Mouse (Mus musculus): ENCODE measurements at regions not wholly inside any gene's neighbourhood (a gene's known extent, or its start where the extent isn't known, plus 50 kb on each side); places are given as distances from the start of the nearest gene placed in this dataset.

- WGBS, result 90% methylated on average over 2 of the region's 2 CpGs
- Histone ChIP-seq H3K9me3 (ENCODE audit: control insufficient read depth, low read length) (no peaks in the 10 kb centered on the region), H3K4me3 (ENCODE audit: low read depth, low read length) (no peak overlapping the region), H3K27me3 (ENCODE audit: control insufficient read depth, insufficient read depth, low read length) (no peaks in the 10 kb centered on the region), H3K9ac (replicated peaks; ENCODE audit: low read depth, low read length) (no peak overlapping the region), H3K4me2 (ENCODE audit: low read depth, low read length) (no peak overlapping the region), H3K27ac (ENCODE audit: low read depth, low read length) (no peak overlapping the region), H3K36me3 (ENCODE audit: control insufficient read depth, insufficient read depth, low read length) (no peaks in the 10 kb centered on the region), H3K4me1 (ENCODE audit: control insufficient read depth, insufficient read depth, low read length) (no peaks in the 10 kb centered on the region)
- no peak for ATAC-seq (ENCODE audit: low read depth)
Observed at GRCm38 (mm10) chr1:194089918-194090548, 528.0 kb upstream of the Plxna2 start.

GRCm38 (mm10) chr1:194058512-194058911, 559.5 kb upstream of the Plxna2 start:
- Histone ChIP-seq H3K27ac (ENCODE audit: low read depth, low read length) (no peak overlapping the region), H3K9me3 (ENCODE audit: control insufficient read depth, low read length) (no peaks in the 10 kb centered on the region), H3K4me3 (ENCODE audit: low read depth, low read length) (no peak overlapping the region), H3K9ac (replicated peaks; ENCODE audit: low read depth, low read length) (no peak overlapping the region), H3K36me3 (ENCODE audit: control insufficient read depth, insufficient read depth, low read length) (no peaks in the 10 kb centered on the region), H3K4me2 (ENCODE audit: low read depth, low read length) (no peak overlapping the region), H3K27me3 (ENCODE audit: control insufficient read depth, insufficient read depth, low read length) (no peaks in the 10 kb centered on the region), H3K4me1 (ENCODE audit: control insufficient read depth, insufficient read depth, low read length) (no peaks in the 10 kb centered on the region)
- 76% methylated on average over 5 of the region's 5 CpGs for WGBS
- no peak for ATAC-seq (ENCODE audit: low read depth)

- H3K4me3 ChIP-seq (ENCODE audit: low read depth, low read length), result no peak overlapping the region
- H3K4me2 ChIP-seq (ENCODE audit: low read depth, low read length), result no peak overlapping the region
- H3K27me3 ChIP-seq (ENCODE audit: control insufficient read depth, insufficient read depth, low read length), result no peaks in the 10 kb centered on the region
- no peaks in the 10 kb centered on the region for H3K36me3 ChIP-seq (ENCODE audit: control insufficient read depth, insufficient read depth, low read length)
- no peaks in the 10 kb centered on the region for H3K9me3 ChIP-seq (ENCODE audit: control insufficient read depth, low read length)
- no peak overlapping the region for H3K27ac ChIP-seq (ENCODE audit: low read depth, low read length)
- H3K9ac ChIP-seq (replicated peaks; ENCODE audit: low read depth, low read length), result no peak overlapping the region
- peak; percentile 61; the same call in 1 of the 2 replicates for ATAC-seq (ENCODE audit: low read depth)
- 0% methylated on average over 1 of the region's 1 CpGs for WGBS
- no peaks in the 10 kb centered on the region for H3K4me1 ChIP-seq (ENCODE audit: control insufficient read depth, insufficient read depth, low read length)
Observed at GRCm38 (mm10) chr1:194056544-194056943, 561.5 kb upstream of the Plxna2 start.

- no peaks in the 10 kb centered on the region for H3K9me3 ChIP-seq (ENCODE audit: control insufficient read depth, low read length)
- no peak overlapping the region for H3K4me2 ChIP-seq (ENCODE audit: low read depth, low read length)
- H3K36me3 ChIP-seq (ENCODE audit: control insufficient read depth, insufficient read depth, low read length), result no peaks in the 10 kb centered on the region
- no peak overlapping the region for H3K9ac ChIP-seq (replicated peaks; ENCODE audit: low read depth, low read length)
- 81% methylated on average over 4 of the region's 4 CpGs for WGBS
- H3K4me3 ChIP-seq (ENCODE audit: low read depth, low read length), result no peak overlapping the region
- H3K27me3 ChIP-seq (ENCODE audit: control insufficient read depth, insufficient read depth, low read length), result no peaks in the 10 kb centered on the region
- ATAC-seq (ENCODE audit: low read depth), result no peak
- H3K27ac ChIP-seq (ENCODE audit: low read depth, low read length), result no peak overlapping the region
- no peaks in the 10 kb centered on the region for H3K4me1 ChIP-seq (ENCODE audit: control insufficient read depth, insufficient read depth, low read length)
Observed at GRCm38 (mm10) chr1:194049746-194050351, 568.2 kb upstream of the Plxna2 start.

GRCm38 (mm10) chr1:194041393-194042352, 576.3 kb upstream of the Plxna2 start:
- Histone ChIP-seq H3K9ac (replicated peaks; ENCODE audit: low read depth, low read length) (no peak overlapping the region), H3K4me3 (ENCODE audit: low read depth, low read length) (no peak overlapping the region), H3K4me2 (ENCODE audit: low read depth, low read length) (no peak overlapping the region), H3K4me1 (ENCODE audit: control insufficient read depth, insufficient read depth, low read length) (peaks cover 5% of the 10 kb centered on the region; the same call in 1 of the 2 replicates), H3K36me3 (ENCODE audit: control insufficient read depth, insufficient read depth, low read length) (no peaks in the 10 kb centered on the region), H3K27ac (ENCODE audit: low read depth, low read length) (peak overlapping the region; percentile 13; the same call in 1 of the 2 replicates), H3K9me3 (ENCODE audit: control insufficient read depth, low read length) (no peaks in the 10 kb centered on the region), H3K27me3 (ENCODE audit: control insufficient read depth, insufficient read depth, low read length) (no peaks in the 10 kb centered on the region)
- WGBS, result 21% methylated on average over 8 of the region's 8 CpGs
- ATAC-seq (ENCODE audit: low read depth), result peak; percentile 61

- no peak overlapping the region for H3K4me2 ChIP-seq (ENCODE audit: low read depth, low read length)
- no peak overlapping the region for H3K27ac ChIP-seq (ENCODE audit: low read depth, low read length)
- no peaks in the 10 kb centered on the region for H3K9me3 ChIP-seq (ENCODE audit: control insufficient read depth, low read length)
- H3K4me3 ChIP-seq (ENCODE audit: low read depth, low read length), result no peak overlapping the region
- no peaks in the 10 kb centered on the region for H3K27me3 ChIP-seq (ENCODE audit: control insufficient read depth, insufficient read depth, low read length)
- H3K36me3 ChIP-seq (ENCODE audit: control insufficient read depth, insufficient read depth, low read length), result no peaks in the 10 kb centered on the region
- no peak overlapping the region for H3K9ac ChIP-seq (replicated peaks; ENCODE audit: low read depth, low read length)
- peaks cover 5% of the 10 kb centered on the region; the same call in 1 of the 2 replicates for H3K4me1 ChIP-seq (ENCODE audit: control insufficient read depth, insufficient read depth, low read length)
- ATAC-seq (ENCODE audit: low read depth), result no peak
Observed at GRCm38 (mm10) chr1:194038711-194039110, 579.3 kb upstream of the Plxna2 start.

- Histone ChIP-seq H3K4me2 (ENCODE audit: low read depth, low read length) (no peak overlapping the region), H3K4me3 (ENCODE audit: low read depth, low read length) (no peak overlapping the region), H3K27me3 (ENCODE audit: control insufficient read depth, insufficient read depth, low read length) (no peaks in the 10 kb centered on the region), H3K9me3 (ENCODE audit: control insufficient read depth, low read length) (no peaks in the 10 kb centered on the region), H3K4me1 (ENCODE audit: control insufficient read depth, insufficient read depth, low read length) (no peaks in the 10 kb centered on the region), H3K9ac (replicated peaks; ENCODE audit: low read depth, low read length) (no peak overlapping the region), H3K27ac (ENCODE audit: low read depth, low read length) (no peak overlapping the region), H3K36me3 (ENCODE audit: control insufficient read depth, insufficient read depth, low read length) (no peaks in the 10 kb centered on the region)
- ATAC-seq (ENCODE audit: low read depth), result no peak
- WGBS, result 22% methylated on average over 5 of the region's 5 CpGs
Observed at GRCm38 (mm10) chr1:194034199-194034883, 583.7 kb upstream of the Plxna2 start.

GRCm38 (mm10) chr1:194032603-194033002, 585.4 kb upstream of the Plxna2 start:
- H3K4me2 ChIP-seq (ENCODE audit: low read depth, low read length), result no peak overlapping the region
- no peaks in the 10 kb centered on the region for H3K36me3 ChIP-seq (ENCODE audit: control insufficient read depth, insufficient read depth, low read length)
- no peak overlapping the region for H3K4me3 ChIP-seq (ENCODE audit: low read depth, low read length)
- H3K9me3 ChIP-seq (ENCODE audit: control insufficient read depth, low read length), result no peaks in the 10 kb centered on the region
- H3K9ac ChIP-seq (replicated peaks; ENCODE audit: low read depth, low read length), result no peak overlapping the region
- no peak for ATAC-seq (ENCODE audit: low read depth)
- H3K4me1 ChIP-seq (ENCODE audit: control insufficient read depth, insufficient read depth, low read length), result no peaks in the 10 kb centered on the region
- no peaks in the 10 kb centered on the region for H3K27me3 ChIP-seq (ENCODE audit: control insufficient read depth, insufficient read depth, low read length)
- no peak overlapping the region for H3K27ac ChIP-seq (ENCODE audit: low read depth, low read length)
- WGBS, result 97% methylated on average over 1 of the region's 1 CpGs
